In genomic region chr10:121351066-121351581, GRCm38 (mm10) we compare ENCODE assay signal across 8 mouse cellular contexts. TPM values are rescaled to one million over a fixed set of nuclear protein-coding genes. Genes with fewer than 3 reads are reported as not detected.
DNase-seq lines count a peak whose midpoint lies in the region; ATAC-seq lines count a peak whose summit lies in the region.

Tbc1d30 (minus strand) TSS chr10:121351278.

- H3K4me3 ChIP-seq in brown adipose tissue, adult 24 weeks (ENCODE audit: insufficient read depth, low read depth, low read length): peak within 1 kb of the TSS; percentile 74
- peak within 1 kb of the TSS; percentile 49 for H3K4me3 ChIP-seq in forebrain, embryonic 16.5 days (replicated peaks; ENCODE audit: low read length)
- peak within 1 kb of the TSS; percentile 40 for H3K4me3 ChIP-seq in hindbrain, embryonic 14.5 days (replicated peaks; ENCODE audit: low read length)
- peak within 1 kb of the TSS; percentile 14; the same call in 1 of the 2 replicates for H3K4me3 ChIP-seq in macrophage (ENCODE audit: inconsistent target)
- H3K4me3 ChIP-seq in stomach, embryonic 14.5 days (ENCODE audit: low read depth, low read length): peak within 1 kb of the TSS; percentile 59

- H3K79me2 ChIP-seq in macrophage (ENCODE audit: inconsistent target): no peaks in the 10 kb centered on the region

- WGBS in forebrain, embryonic 16.5 days: under 1% methylated on average over 59 of the region's 61 CpGs
- 0% methylated on average over 60 of the region's 61 CpGs for WGBS in hindbrain, embryonic 14.5 days
- 1% methylated on average over 56 of the region's 61 CpGs for WGBS in macrophage (ENCODE audit: missing documents)
- under 1% methylated on average over 61 of the region's 61 CpGs for WGBS in stomach, embryonic 14.5 days

- H3K4me2 ChIP-seq in forebrain, embryonic 16.5 days (ENCODE audit: low read length): peak within 1 kb of the TSS; percentile 87
- H3K4me2 ChIP-seq in hindbrain, embryonic 14.5 days (replicated peaks): peak within 1 kb of the TSS; percentile 86
- H3K4me2 ChIP-seq in stomach, embryonic 14.5 days (replicated peaks; ENCODE audit: low read depth, low read length): peak within 1 kb of the TSS; percentile 83

- H3K4me1 ChIP-seq in brown adipose tissue, adult 24 weeks (ENCODE audit: control insufficient read depth, insufficient read depth, insufficient read length, low read length): no peaks in the 10 kb centered on the region; the same call in 1 of the 2 replicates
- H3K4me1 ChIP-seq in forebrain, embryonic 16.5 days (replicated peaks; ENCODE audit: control insufficient read depth, insufficient read depth, low read length): peaks cover 15% of the 10 kb centered on the region
- peaks cover 12% of the 10 kb centered on the region for H3K4me1 ChIP-seq in hindbrain, embryonic 14.5 days (replicated peaks; ENCODE audit: control insufficient read depth, insufficient read depth, low read length)
- H3K4me1 ChIP-seq in stomach, embryonic 14.5 days (ENCODE audit: control insufficient read depth, insufficient read depth, low read length): peaks cover 7% of the 10 kb centered on the region; the same call in 1 of the 2 replicates

- no peaks in the 10 kb centered on the region for H3K36me3 ChIP-seq in forebrain, embryonic 16.5 days (ENCODE audit: control insufficient read depth, insufficient read depth)
- no peaks in the 10 kb centered on the region for H3K36me3 ChIP-seq in hindbrain, embryonic 14.5 days (replicated peaks; ENCODE audit: control insufficient read depth, insufficient read depth)
- no peaks in the 10 kb centered on the region for H3K36me3 ChIP-seq in macrophage (ENCODE audit: inconsistent target)
- no peaks in the 10 kb centered on the region for H3K36me3 ChIP-seq in stomach, embryonic 14.5 days (ENCODE audit: control insufficient read depth, insufficient read depth, low read length)

- peak within 1 kb of the TSS; percentile 53 for H3K9ac ChIP-seq in forebrain, embryonic 16.5 days (replicated peaks; ENCODE audit: low read depth, low read length)
- peak within 1 kb of the TSS; percentile 51 for H3K9ac ChIP-seq in hindbrain, embryonic 14.5 days
- H3K9ac ChIP-seq in stomach, embryonic 14.5 days (replicated peaks; ENCODE audit: low read depth, low read length): peak within 1 kb of the TSS; percentile 38; the same call in 1 of the 2 replicates

- no peak within 1 kb of the TSS for H3K27ac ChIP-seq in brown adipose tissue, adult 24 weeks (replicated peaks; ENCODE audit: low read depth, low read length)
- no peak within 1 kb of the TSS for H3K27ac ChIP-seq in forebrain, embryonic 16.5 days (ENCODE audit: low read length)
- H3K27ac ChIP-seq in hindbrain, embryonic 14.5 days: no peak within 1 kb of the TSS
- H3K27ac ChIP-seq in macrophage: no peak within 1 kb of the TSS
- peak within 1 kb of the TSS; percentile 84 for H3K27ac ChIP-seq in stomach, embryonic 14.5 days (ENCODE audit: low read length)

- intact Hi-C loops in left cerebral cortex, postnatal 14 days (cut with DNase I): no loop called here

- H3K27me3 ChIP-seq in forebrain, embryonic 16.5 days (replicated peaks; ENCODE audit: control insufficient read depth, insufficient read depth, low read length): peaks cover 23% of the 10 kb centered on the region
- H3K27me3 ChIP-seq in hindbrain, embryonic 14.5 days (ENCODE audit: control insufficient read depth, insufficient read depth, low read length): peaks cover 49% of the 10 kb centered on the region
- H3K27me3 ChIP-seq in stomach, embryonic 14.5 days (ENCODE audit: control insufficient read depth, insufficient read depth, low read length): peaks cover 9% of the 10 kb centered on the region

- no peaks in the 10 kb centered on the region for H3K9me3 ChIP-seq in forebrain, embryonic 16.5 days (ENCODE audit: control insufficient read depth, low read length)
- H3K9me3 ChIP-seq in hindbrain, embryonic 14.5 days (ENCODE audit: control insufficient read depth, low read length): no peaks in the 10 kb centered on the region
- H3K9me3 ChIP-seq in stomach, embryonic 14.5 days (ENCODE audit: control insufficient read depth, low read depth, low read length): no peaks in the 10 kb centered on the region

- DNase-seq in gastrocnemius, adult 18-20 months (ENCODE audit: low spot score): peak; percentile 17
- no peak for DNase-seq in gastrocnemius, adult 8-10 months (ENCODE audit: low spot score in 2 of 2)
- DNase-seq in hindbrain, embryonic 14.5 days (ENCODE audit: low spot score): no peak
- DNase-seq in left cerebral cortex, postnatal 14 days (ENCODE audit: low spot score in 2 of 2): no peak

- ATAC-seq in forebrain, embryonic 16.5 days: peak; percentile 50
- ATAC-seq in hindbrain, embryonic 14.5 days (ENCODE audit: low FRiP score): peak; percentile 37; the same call in 1 of the 2 replicates
- ATAC-seq in stomach, embryonic 14.5 days (ENCODE audit: insufficient number of reproducible peaks, insufficient read depth, low FRiP score, low read depth): peak; percentile 73

RNA-seq across cellular contexts. Expression of gene Tbc1d30, which starts in this region (rescaled TPM):
- under 1 TPM; 0.17 to 0.48 TPM for total RNA-seq in gastrocnemius, adult 18-20 months (2021)
- under 1 TPM; 0.19 to 0.53 (median 0.32) TPM for total RNA-seq in gastrocnemius, adult 8-10 months (2022)
- polyA plus RNA-seq in brown adipose tissue, adult 24 weeks (2012; ENCODE audit: insufficient read depth, insufficient read length, missing spikeins): 0.24 TPM in 1 of 2 replicates, not detected in the other
- 11.5 and 12.5 TPM in 2 replicates for polyA plus RNA-seq in forebrain, embryonic 16.5 days (2015; fragmentation: Nextera tagmentation; extraction: Ambion mirVana)
- polyA plus RNA-seq in hindbrain, embryonic 14.5 days (2014; fragmentation: Nextera tagmentation; extraction: Ambion mirVana): 24.8 and 26.6 TPM in 2 replicates
- total RNA-seq in left cerebral cortex, postnatal 14 days (2021): 10 to 100 TPM; 72.0 to 79.1 TPM
- 10 to 100 TPM in 1 of 26 experiments, 1 to 10 TPM in 13, under 1 TPM in 8, not detected in 4; 0.10 to 14.4 (median 2.3) TPM for total RNA-seq in macrophage (2018; cell fraction: chromatin; rRNA removed)
- total RNA-seq in macrophage (2018; cell fraction: cytosol; rRNA removed): 1 to 10 TPM in 4 of 26 experiments, under 1 TPM in 22; 0.03 to 1.5 (median 0.46) TPM
- total RNA-seq in macrophage (2018; cell fraction: nucleus; rRNA removed): 1 to 10 TPM in 12 of 26 experiments, under 1 TPM in 8, not detected in 6; 0.06 to 3.9 (median 1.7) TPM
- 0.36 to 1.3 TPM (median 0.59 TPM) in 3 replicates for polyA plus RNA-seq in macrophage (2018)
- 6.1 and 10.5 TPM in 2 replicates for polyA plus RNA-seq in stomach, embryonic 14.5 days (2014; fragmentation: Nextera tagmentation; extraction: Ambion mirVana)

Comparison
In these comparisons a context has a peak if more than half of its experiments do, and no peak if none do; other contexts are left out.
1. RNA of gene Tbc1d30 (total RNA-seq): 72.0 to 79.1 TPM in left cerebral cortex, postnatal 14 days; 0.17 to 0.48 TPM in gastrocnemius, adult 18-20 months and 0.19 to 0.53 TPM in gastrocnemius, adult 8-10 months; every median in the first group is over 10 times any median in the second.
2. Peak in DNase-seq in gastrocnemius, adult 18-20 months; RNA of the gene not detected or under 1 TPM.
3. H3K4me3 ChIP-seq: peak in every context shown above with its lines; median percentile 74 in brown adipose tissue, adult 24 weeks; 59 in stomach, embryonic 14.5 days; 49 in forebrain, embryonic 16.5 days; 40 in hindbrain, embryonic 14.5 days; 14 in macrophage.
4. Peak in every context shown above with its lines, with median percentiles within 50 percentile points of each other: ATAC-seq, H3K4me2 ChIP-seq and H3K9ac ChIP-seq.